ENCODE assay signal across 7 mouse cellular contexts in the genomic region with DNA sequence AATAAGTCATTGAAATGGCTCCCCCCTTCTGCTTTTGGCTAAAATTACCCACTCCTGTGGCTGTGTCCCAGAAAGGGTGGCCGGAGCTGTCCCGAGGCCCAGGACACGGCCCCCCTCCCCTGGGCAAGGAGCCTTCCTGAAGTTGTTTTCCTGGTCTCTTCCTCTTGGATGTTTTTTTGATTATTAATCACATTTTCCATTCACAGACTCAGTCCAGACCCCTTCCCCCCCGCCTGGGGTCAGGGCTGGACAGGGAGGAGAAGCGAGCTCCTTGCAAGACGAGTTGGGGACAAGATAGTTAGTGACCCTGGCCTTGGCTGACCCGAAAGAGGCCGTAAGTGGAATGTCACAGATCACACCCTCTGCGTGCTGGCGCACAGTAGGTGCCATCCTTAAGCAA. TPM values are rescaled to one million over a fixed set of nuclear protein-coding genes. Genes with fewer than 3 reads are reported as not detected.
A peak's percentile ranks its signal among the peaks of the same experiment; 100 is the strongest.
DNase-seq lines count a peak whose midpoint lies in the region; ATAC-seq and TF ChIP-seq lines count a peak whose summit lies in the region.
"Not testable (repeated sequence)": the region's sequence is repeated elsewhere in the genome, so short reads cannot be mapped to it uniquely, and the experiment has no call there.

Gene Il11ra1 (plus strand): TSS at position 207 of the 400 bp plus-strand sequence.

- H3K9ac ChIP-seq in heart, embryonic 15.5 days; intestine, embryonic 16.5 days (ENCODE audit: low read depth, low read length); lung, embryonic 14.5 days; neural tube, embryonic 13.5 days: not testable (repeated sequence)

- not testable (repeated sequence) for H3K4me1 ChIP-seq in heart, embryonic 15.5 days (replicated peaks); intestine, embryonic 16.5 days (ENCODE audit: control insufficient read depth, insufficient read depth, low read length); lung, embryonic 14.5 days (ENCODE audit: insufficient read depth); neural tube, embryonic 13.5 days (replicated peaks)

- H3K27ac ChIP-seq in heart, embryonic 15.5 days; intestine, embryonic 16.5 days (ENCODE audit: low read length); lung, embryonic 14.5 days (ENCODE audit: low read depth); neural tube, embryonic 13.5 days (replicated peaks): not testable (repeated sequence)

- WGBS in heart, embryonic 15.5 days, result 62% methylated on average over 10 of the region's 10 CpGs
- 78% methylated on average over 9 of the region's 10 CpGs for WGBS in intestine, embryonic 16.5 days
- 72% methylated on average over 9 of the region's 10 CpGs for WGBS in lung, embryonic 14.5 days
- WGBS in neural tube, embryonic 13.5 days, result 89% methylated on average over 10 of the region's 10 CpGs

- H3K4me2 ChIP-seq in heart, embryonic 15.5 days, result peak within 1 kb of the TSS; percentile 29
- not testable (repeated sequence) for H3K4me2 ChIP-seq in intestine, embryonic 16.5 days (ENCODE audit: low read depth, low read length)
- peak within 1 kb of the TSS; percentile 18; the same call in 1 of the 2 replicates for H3K4me2 ChIP-seq in lung, embryonic 14.5 days
- peak within 1 kb of the TSS; percentile 37; the same call in 1 of the 2 replicates for H3K4me2 ChIP-seq in neural tube, embryonic 13.5 days

- intact Hi-C loops in left cerebral cortex, postnatal 14 days (cut with DNase I), result not testable (repeated sequence)

- H3K27me3 ChIP-seq in heart, embryonic 15.5 days, result peaks cover 10% of the 10 kb centered on the region
- not testable (repeated sequence) for H3K27me3 ChIP-seq in intestine, embryonic 16.5 days (replicated peaks; ENCODE audit: control insufficient read depth, insufficient read depth, low read length); lung, embryonic 14.5 days (ENCODE audit: insufficient read depth, low read length); neural tube, embryonic 13.5 days

- not testable (repeated sequence) for TF ChIP-seq CTCF in lung, embryonic 14.5 days (IDR thresholded peaks at IDR 0.05; ENCODE audit: low read depth)

- not testable (repeated sequence) for ATAC-seq in heart, embryonic 15.5 days (replicated peaks; ENCODE audit: insufficient number of reproducible peaks, insufficient read depth, low FRiP score, low read depth); intestine, embryonic 16.5 days; lung, embryonic 14.5 days (ENCODE audit: insufficient read depth); neural tube, embryonic 13.5 days (ENCODE audit: low read depth)

- peak; percentile 49 for DNase-seq in cerebellum, adult 9-11 months
- DNase-seq in gastrocnemius, adult 18-20 months (ENCODE audit: low spot score); left cerebral cortex, postnatal 14 days (ENCODE audit: low spot score in 2 of 2); lung, embryonic 14.5 days: not testable (repeated sequence)

- not testable (repeated sequence) for H3K36me3 ChIP-seq in heart, embryonic 15.5 days; intestine, embryonic 16.5 days (ENCODE audit: control insufficient read depth, insufficient read depth, low read length); lung, embryonic 14.5 days (ENCODE audit: insufficient read depth); neural tube, embryonic 13.5 days

- H3K9me3 ChIP-seq in heart, embryonic 15.5 days (replicated peaks); intestine, embryonic 16.5 days (ENCODE audit: control insufficient read depth, low read length); lung, embryonic 14.5 days (ENCODE audit: low read depth, low read length); neural tube, embryonic 13.5 days: not testable (repeated sequence)

- H3K4me3 ChIP-seq in heart, embryonic 15.5 days; intestine, embryonic 16.5 days (ENCODE audit: low read length); lung, embryonic 14.5 days (ENCODE audit: low read depth, low read length); neural tube, embryonic 13.5 days: not testable (repeated sequence)

RNA-seq across cellular contexts. Expression of gene Il11ra1, which starts in this region (rescaled TPM):
- total RNA-seq in gastrocnemius, adult 18-20 months (2021), result 10 to 100 TPM; 44.7 to 53.1 TPM
- 130 and 164 TPM in 2 replicates for polyA plus RNA-seq in heart, embryonic 15.5 days (2015; fragmentation: Nextera tagmentation; extraction: Ambion mirVana)
- polyA plus RNA-seq in intestine, embryonic 16.5 days (2015; fragmentation: Nextera tagmentation; extraction: Ambion mirVana), result 113 and 125 TPM in 2 replicates
- 10 to 100 TPM; 28.9 to 32.8 TPM for total RNA-seq in left cerebral cortex, postnatal 14 days (2021)
- 111 and 129 TPM in 2 replicates for polyA plus RNA-seq in lung, embryonic 14.5 days (2014; fragmentation: Nextera tagmentation; extraction: Ambion mirVana)
- polyA plus RNA-seq in neural tube, embryonic 13.5 days (2015; fragmentation: Nextera tagmentation; extraction: Ambion mirVana), result 53.6 and 60.2 TPM in 2 replicates
